Mouse (Mus musculus) cerebellum, adult 2 months (tissue): Measurements from ENCODE around the gene Des. TPM values are rescaled to one million over a fixed set of nuclear protein-coding genes. Genes with fewer than 3 reads are reported as not detected.

ENCODE experiments used
- DNase-seq, 2 experiments: peaks; one replicate each; pipeline ENCODE4 v3.0.0; 2021
- H3K27ac ChIP-seq: fragments of 200-500 bp; 2 replicates; pipeline ENCODE4 v1.5.1; 2012; ENCODE audit warnings: low read length, control low read depth, inconsistent platforms; ENCODE audit not compliant: insufficient read depth
- H3K27me3 ChIP-seq: fragments of 200-500 bp; 2 replicates; pipeline ENCODE4 v1.6.1; 2012; ENCODE audit warnings: inconsistent platforms, mild to moderate bottlenecking, low read length, moderate library complexity; ENCODE audit not compliant: control insufficient read depth, insufficient read depth
- H3K4me1 ChIP-seq: fragments of 200-500 bp; 2 replicates; pipeline ENCODE4 v1.6.1; 2011; ENCODE audit warnings: low read length; ENCODE audit not compliant: control insufficient read depth, insufficient read depth
- H3K4me3 ChIP-seq: fragments of 200-500 bp; replicated peaks from 2 replicates; pipeline ENCODE3; 2011; ENCODE audit warnings: mild to moderate bottlenecking, low read depth, low read length, control low read depth; ENCODE audit not compliant: insufficient read depth
- CTCF ChIP-seq: fragments of 200-500 bp; IDR thresholded peaks from 2 replicates; pipeline ENCODE4 v1.5.1; 2011; ENCODE audit warnings: low read depth, mild to moderate bottlenecking, control low read depth, low read length, moderate library complexity, borderline replicate concordance; ENCODE audit not compliant: insufficient read depth
- POLR2A ChIP-seq: fragments of 200-500 bp; IDR thresholded peaks from 2 replicates; pipeline ENCODE4 v1.6.1; 2011; ENCODE audit warnings: low read length, control low read depth, borderline replicate concordance; ENCODE audit not compliant: insufficient read depth
- WGBS: fragments of 180-500 bp; shearing (Covaris S2); methylation state at CpG from one replicate; pipeline ENCODE4 v1.1.7; 2018; 5-methylcytosine and 5-hydroxymethylcytosine counted together
- polyA plus RNA-seq: library from polyadenylated mRNA; depleted of rRNA; stranded (reverse); fragments of >200 nt; gene quantifications from 2 replicates; pipeline ENCODE4 v1.2.3, GENCODE M21; 2012; rRNA removed

Gene Des
- polyA plus RNA-seq, 1 experiment = 2.1 TPM

DNA sequence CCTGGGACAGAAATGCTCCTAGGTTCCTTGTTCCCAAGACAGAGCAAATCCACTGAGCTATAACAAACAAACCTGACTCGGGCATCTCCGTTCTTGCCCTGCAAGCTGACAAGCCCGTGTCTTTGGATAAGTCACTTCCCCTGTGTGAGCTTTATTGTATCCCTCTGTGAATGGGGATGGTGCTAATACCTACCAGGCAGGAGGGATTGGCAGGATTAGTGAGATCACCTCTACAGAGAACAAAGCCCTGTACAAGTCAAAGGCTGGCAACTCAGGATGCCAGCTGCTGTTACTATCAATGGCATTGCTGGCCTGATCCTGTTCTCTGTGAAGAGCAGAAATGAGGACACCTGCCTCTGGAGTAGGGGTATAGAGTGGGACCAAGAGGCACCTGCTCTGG is 45.4 kb downstream of the Des start:
- DNase-seq = peak in 1 of 2 experiments; percentile 40
- TF ChIP-seq CTCF = no peak
- no peak for TF ChIP-seq POLR2A
- Histone ChIP-seq H3K27me3 (no peaks in the 10 kb centered on the region), H3K4me1 (peaks cover 7% of the 10 kb centered on the region), H3K4me3 (no peak overlapping the region), H3K27ac (no peak overlapping the region)
- 37% methylated on average over 3 of the region's 3 CpGs for whole genome bisulfite sequencing

DNA sequence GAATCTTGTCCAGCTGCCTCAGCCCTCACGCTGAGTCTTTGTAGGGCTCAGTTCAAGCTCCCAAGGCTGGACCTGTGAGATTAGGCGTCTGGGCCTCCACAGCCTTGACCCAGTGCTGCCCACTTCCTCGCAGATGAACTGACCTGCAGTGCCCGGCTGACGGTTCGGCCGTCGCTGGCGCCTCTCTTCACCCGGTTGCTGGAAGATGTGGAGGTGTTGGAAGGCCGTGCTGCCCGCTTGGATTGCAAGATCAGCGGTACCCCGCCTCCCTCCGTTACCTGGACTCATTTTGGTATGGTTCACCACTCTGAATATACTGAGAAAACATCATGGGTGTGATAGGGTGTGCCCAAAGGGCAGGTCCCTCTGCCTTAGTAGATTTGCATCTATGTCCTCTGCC is 46.0 kb downstream of the Des start:
- peaks cover 7% of the 10 kb centered on the region for H3K4me1 ChIP-seq
- 82% methylated on average over 15 of the region's 15 CpGs for WGBS
- no peaks in the 10 kb centered on the region for H3K27me3 ChIP-seq
- TF ChIP-seq POLR2A (no peak), CTCF (no peak)
- H3K27ac ChIP-seq = no peak overlapping the region
- H3K4me3 ChIP-seq = no peak overlapping the region
- no peak for DNase-seq

DNA sequence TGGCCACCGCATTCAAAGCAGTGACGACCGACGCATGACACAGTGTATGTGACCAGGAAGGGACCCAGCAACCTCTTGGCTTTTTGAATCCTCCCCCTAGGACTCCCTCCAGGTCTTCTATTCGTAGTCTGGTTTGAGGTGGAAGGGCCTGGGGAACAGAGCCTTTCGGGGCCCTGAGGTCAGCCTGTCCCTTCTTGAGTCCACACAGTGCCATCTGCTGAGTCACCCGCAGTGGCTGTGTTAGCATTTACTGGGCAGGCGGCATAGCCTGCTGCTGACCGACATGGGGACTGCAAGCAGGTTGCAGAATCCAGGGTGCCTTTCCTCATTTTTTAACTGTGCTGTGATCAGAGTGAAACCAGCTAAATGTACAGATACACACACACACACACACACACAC is 46.9 kb downstream of the Des start:
- WGBS = 67% methylated on average over 9 of the region's 9 CpGs
- no peak for DNase-seq
- Histone ChIP-seq H3K27ac (no peak overlapping the region), H3K4me1 (peaks cover 7% of the 10 kb centered on the region), H3K4me3 (no peak overlapping the region), H3K27me3 (no peaks in the 10 kb centered on the region)
- no peak for TF ChIP-seq POLR2A

DNA sequence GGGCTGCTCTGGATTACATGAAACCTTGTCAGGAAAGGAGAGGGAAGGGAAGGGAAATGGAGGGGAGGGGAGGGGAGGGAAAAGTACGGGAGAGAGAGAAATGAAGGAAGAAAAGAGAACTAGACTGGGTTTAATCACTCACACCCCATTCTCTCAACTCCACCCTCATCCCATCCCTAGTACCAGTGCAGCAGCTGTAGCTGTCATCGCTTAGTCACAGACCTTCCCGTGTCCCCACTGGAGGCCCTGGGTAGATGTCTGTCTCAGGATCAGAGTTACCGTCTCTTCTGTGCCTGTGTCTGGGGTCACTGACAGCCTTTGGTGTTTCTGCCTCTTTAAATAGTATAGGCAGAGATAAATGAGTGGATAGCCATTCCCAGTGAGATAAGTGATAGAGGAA is 48.1 kb downstream of the Des start:
- H3K4me1 ChIP-seq = peaks cover 11% of the 10 kb centered on the region
- H3K27me3 ChIP-seq = no peaks in the 10 kb centered on the region
- H3K27ac ChIP-seq = no peak overlapping the region
- TF ChIP-seq POLR2A = no peak
- TF ChIP-seq CTCF = no peak
- WGBS = 80% methylated on average over 4 of the region's 4 CpGs
- no peak for DNase-seq
- H3K4me3 ChIP-seq = no peak overlapping the region

DNA sequence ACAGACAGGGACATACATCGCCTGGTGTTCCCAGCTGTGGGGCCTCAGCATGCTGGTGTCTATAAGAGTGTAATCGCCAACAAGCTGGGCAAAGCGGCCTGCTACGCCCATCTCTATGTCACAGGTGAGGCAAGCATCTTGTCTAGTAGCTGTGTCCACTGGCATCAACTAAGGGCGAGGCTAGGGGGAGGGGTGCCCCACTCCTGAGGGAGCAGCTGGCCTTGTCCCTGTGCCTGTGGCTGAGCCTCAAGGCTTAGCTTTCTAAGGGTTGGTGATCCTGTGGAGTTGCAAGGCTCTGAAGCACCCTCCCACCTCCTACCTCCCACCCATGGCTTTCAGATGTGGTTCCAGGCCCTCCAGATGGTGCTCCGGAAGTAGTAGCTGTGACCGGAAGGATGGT is 49.8 kb downstream of the Des start:
- TF ChIP-seq CTCF (no peak), POLR2A (no peak)
- H3K4me1 ChIP-seq = peaks cover 15% of the 10 kb centered on the region
- H3K4me3 ChIP-seq = no peak overlapping the region
- WGBS = 69% methylated on average over 7 of the region's 7 CpGs
- H3K27me3 ChIP-seq = no peaks in the 10 kb centered on the region
- no peak for DNase-seq
- no peak overlapping the region; the same call in 1 of the 2 replicates for H3K27ac ChIP-seq

DNA sequence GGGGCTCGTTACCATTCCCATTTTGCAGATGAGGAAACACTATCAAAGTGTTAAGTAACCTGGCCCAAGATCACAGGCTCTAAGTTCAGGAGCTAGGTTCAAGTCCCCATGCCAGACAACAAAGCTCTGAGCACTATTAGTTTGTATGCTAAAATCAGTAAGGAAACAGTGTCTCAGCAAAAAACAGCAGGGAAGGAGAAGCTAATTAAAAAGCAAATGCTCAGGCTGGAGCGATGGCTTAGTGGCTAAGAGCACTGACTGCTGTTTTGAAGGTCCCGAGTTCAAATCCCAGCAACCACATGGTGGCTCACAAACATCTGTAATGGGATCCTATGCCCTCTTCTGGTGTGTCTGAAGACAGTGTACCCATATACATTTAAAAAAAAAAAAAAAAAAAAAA is 52.1 kb downstream of the Des start:
- 81% methylated on average over 3 of the region's 3 CpGs for WGBS
- H3K27me3 ChIP-seq = no peaks in the 10 kb centered on the region
- TF ChIP-seq POLR2A (no peak), CTCF (no peak)
- no peak overlapping the region for H3K27ac ChIP-seq
- DNase-seq = no peak
- H3K4me3 ChIP-seq = no peak overlapping the region
- peaks cover 19% of the 10 kb centered on the region for H3K4me1 ChIP-seq

DNA sequence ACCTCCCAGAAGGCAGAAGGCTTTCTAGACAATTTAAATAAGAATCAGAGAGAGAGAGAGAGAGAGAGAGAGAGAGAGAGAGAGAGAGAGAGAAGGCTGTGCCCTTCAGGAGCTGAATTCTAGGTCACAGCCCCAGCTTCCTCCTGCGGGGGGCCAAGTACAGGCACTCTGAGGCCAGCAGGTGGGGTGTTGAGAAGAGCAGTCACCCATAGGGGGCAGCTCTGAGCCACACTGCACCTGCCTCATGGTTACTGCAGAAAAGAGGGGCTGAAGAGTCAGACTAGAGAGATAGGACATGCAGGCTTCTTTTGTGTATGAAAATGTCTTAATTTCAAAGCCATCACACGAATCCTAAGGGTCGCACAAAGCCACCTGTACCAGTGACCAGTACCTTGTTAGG is 53.6 kb downstream of the Des start:
- WGBS = 49% methylated on average over 3 of the region's 3 CpGs
- DNase-seq = peak; percentile 84 to 85

More for the DNA sequence above, 53.6 kb downstream of the Des start:
- no peak overlapping the region for H3K4me3 ChIP-seq
- TF ChIP-seq POLR2A (no peak), CTCF (peak; percentile 80)
- H3K27ac ChIP-seq = peak overlapping the region; percentile 20; the same call in 1 of the 2 replicates
- peaks cover 19% of the 10 kb centered on the region for H3K4me1 ChIP-seq
- no peaks in the 10 kb centered on the region for H3K27me3 ChIP-seq

Other genes with a start within 250 kb of the Des start
- gene Nhej1, start 235.1 kb upstream of the Des start, polyA plus RNA-seq = 1.8 and 2.8 TPM in 2 replicates
- not detected in 2 replicates for gene Slc23a3, start 226.4 kb upstream of the Des start, polyA plus RNA-seq
- gene Cnppd1, start 217.6 kb upstream of the Des start, polyA plus RNA-seq = 39.0 and 41.4 TPM in 2 replicates
- 261 and 276 TPM in 2 replicates for gene Retreg2, start 217.6 kb upstream of the Des start, polyA plus RNA-seq
- 58.0 and 61.6 TPM in 2 replicates for gene Zfand2b, start 191.7 kb upstream of the Des start, polyA plus RNA-seq
- 19.2 and 22.4 TPM in 2 replicates for gene Abcb6, start 179.9 kb upstream of the Des start, polyA plus RNA-seq
- gene Ankzf1, start 168.2 kb upstream of the Des start, polyA plus RNA-seq = 41.0 and 44.6 TPM in 2 replicates
- 120 and 128 TPM in 2 replicates for gene Atg9a, start 168.1 kb upstream of the Des start, polyA plus RNA-seq
- gene Glb1l, start 149.5 kb upstream of the Des start, polyA plus RNA-seq = 10.8 TPM in 2 replicates
- gene Stk16, start 149.5 kb upstream of the Des start, polyA plus RNA-seq = 161 and 167 TPM in 2 replicates
- gene Tuba4a, start 140.5 kb upstream of the Des start, polyA plus RNA-seq = 385 and 391 TPM in 2 replicates
- gene A630095N17Rik, start 128.2 kb upstream of the Des start, polyA plus RNA-seq = not detected in 2 replicates
- gene Dnajb2, start 123.9 kb upstream of the Des start, polyA plus RNA-seq = 139 and 153 TPM in 2 replicates
- gene Ptprn, start 95.8 kb upstream of the Des start, polyA plus RNA-seq = 172 and 180 TPM in 2 replicates
- 226 and 275 TPM in 2 replicates for gene Resp18, start 81.9 kb upstream of the Des start, polyA plus RNA-seq
- gene Dnpep, start 42.3 kb upstream of the Des start, polyA plus RNA-seq = 87.0 and 87.1 TPM in 2 replicates
- gene Speg, start 15.0 kb downstream of the Des start, polyA plus RNA-seq = 122 and 143 TPM in 2 replicates
- gene Gmppa, start 75.6 kb downstream of the Des start, polyA plus RNA-seq = 155 and 187 TPM in 2 replicates
- 2.1 and 2.8 TPM in 2 replicates for gene Asic4, start 90.1 kb downstream of the Des start, polyA plus RNA-seq
- 88.3 and 92.6 TPM in 2 replicates for gene Chpf, start 119.0 kb downstream of the Des start, polyA plus RNA-seq
- 41.3 and 46.6 TPM in 2 replicates for gene Tmem198, start 119.2 kb downstream of the Des start, polyA plus RNA-seq
- gene Obsl1, start 146.1 kb downstream of the Des start, polyA plus RNA-seq = 41.1 and 44.0 TPM in 2 replicates
- 64.7 and 68.6 TPM in 2 replicates for gene Inha, start 146.7 kb downstream of the Des start, polyA plus RNA-seq
- 29.3 and 29.8 TPM in 2 replicates for gene Stk11ip, start 161.2 kb downstream of the Des start, polyA plus RNA-seq
- gene Slc4a3, start 185.9 kb downstream of the Des start, polyA plus RNA-seq = 99.5 and 99.6 TPM in 2 replicates